Mouse (Mus musculus) retina, adult 2 months (tissue): ENCODE measurements at regions not wholly inside any gene's neighbourhood (a gene's known extent, or its start where the extent isn't known, plus 50 kb on each side); places are given as distances from the start of the nearest gene placed in this dataset.
"Not testable (repeated sequence)": the region's sequence is repeated elsewhere in the genome, so short reads cannot be mapped to it uniquely, and the experiment has no call there.

Experiments
- DNase-seq: peaks from one replicate; pipeline ENCODE4 v3.0.0-alpha.2; 2012; ENCODE audit warnings: low read depth, low spot score

GRCm38 (mm10) chr5:68252671-68253070 lies 221.0 kb downstream of the Grxcr1 start:
- peak; percentile 42 for DNase-seq

- DNase-seq: no peak
These were observed 221.8 kb downstream of the Grxcr1 start for GRCm38 (mm10) chr5:68253476-68253875.

GRCm38 (mm10) chr5:68254111-68254510 lies 222.5 kb downstream of the Grxcr1 start:
- DNase-seq: no peak

GRCm38 (mm10) chr5:68264206-68264605 lies 232.6 kb downstream of the Grxcr1 start:
- DNase-seq: no peak

- no peak for DNase-seq
These were observed 242.6 kb downstream of the Grxcr1 start for GRCm38 (mm10) chr5:68274271-68274670.

GRCm38 (mm10) chr5:68275558-68276263 lies 244.1 kb downstream of the Grxcr1 start:
- no peak for DNase-seq

GRCm38 (mm10) chr5:68295774-68296173 lies 264.1 kb downstream of the Grxcr1 start:
- not testable (repeated sequence) for DNase-seq

- no peak for DNase-seq
These were observed 281.6 kb downstream of the Grxcr1 start for GRCm38 (mm10) chr5:68313187-68313586.

- DNase-seq: no peak
These were observed 287.3 kb downstream of the Grxcr1 start for GRCm38 (mm10) chr5:68318979-68319378.

- DNase-seq: no peak
These were observed 295.5 kb downstream of the Grxcr1 start for GRCm38 (mm10) chr5:68326998-68327593.

- no peak for DNase-seq
These were observed 297.7 kb downstream of the Grxcr1 start for GRCm38 (mm10) chr5:68329311-68329710.

GRCm38 (mm10) chr5:68329828-68330227 lies 298.2 kb downstream of the Grxcr1 start:
- no peak for DNase-seq

- no peak for DNase-seq
These were observed 319.3 kb downstream of the Grxcr1 start for GRCm38 (mm10) chr5:68350921-68351320.

GRCm38 (mm10) chr5:68351793-68352192 lies 320.2 kb downstream of the Grxcr1 start:
- no peak for DNase-seq

GRCm38 (mm10) chr5:68353211-68353610 lies 321.6 kb downstream of the Grxcr1 start:
- DNase-seq: no peak

- DNase-seq: not testable (repeated sequence)
These were observed 322.2 kb downstream of the Grxcr1 start for GRCm38 (mm10) chr5:68353816-68354215.

- DNase-seq: no peak
These were observed 330.1 kb downstream of the Grxcr1 start for GRCm38 (mm10) chr5:68361581-68362211.

GRCm38 (mm10) chr5:68373082-68373481 lies 341.4 kb downstream of the Grxcr1 start:
- no peak for DNase-seq
